Mouse (Mus musculus): ENCODE data around the gene Crtc1. TPM values are rescaled to one million over a fixed set of nuclear protein-coding genes. Genes with fewer than 3 reads are reported as not detected.

Gene Crtc1
- polyA plus RNA-seq, 1 experiment from 2014 or later: 15.4 TPM

DNA sequence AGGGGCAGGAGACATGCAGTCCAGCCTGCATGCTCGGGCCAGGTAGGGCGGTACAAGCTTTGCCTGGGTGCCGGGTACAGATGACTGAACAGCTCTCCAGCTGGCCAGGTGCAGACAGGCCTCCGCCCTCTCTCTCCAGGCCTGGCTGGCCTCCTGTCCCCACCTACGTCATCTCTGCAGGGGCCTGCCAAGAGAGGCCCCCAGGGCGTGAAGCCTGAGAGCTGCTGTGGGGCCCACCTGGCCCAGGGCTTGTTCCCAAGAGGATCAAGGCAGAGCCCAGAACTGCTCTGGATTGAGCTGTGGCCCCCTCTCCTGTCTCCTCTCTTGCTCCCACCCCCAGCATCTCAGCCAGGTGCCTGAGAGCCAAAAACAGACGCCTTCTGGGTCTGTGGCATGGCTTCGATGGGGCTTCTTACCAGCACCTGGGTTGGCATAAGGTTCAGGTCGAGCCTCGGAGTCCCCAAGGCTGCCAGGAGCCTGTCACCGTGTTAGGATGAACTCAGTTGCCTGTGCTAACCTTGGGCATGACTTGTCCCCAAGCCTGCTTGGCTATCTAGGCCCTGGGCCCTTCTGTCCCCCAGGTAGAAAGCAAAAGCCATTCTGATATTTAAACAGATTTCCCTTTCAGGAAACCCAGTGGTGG lies 32.8 kb downstream of the Crtc1 start:
- Histone ChIP-seq H3K4me3 (ENCODE audit: low read length) (no peak overlapping the region), H3K4me1 (replicated peaks; ENCODE audit: control insufficient read depth, insufficient read depth, low read length) (peaks cover 35% of the 10 kb centered on the region), H3K27me3 (ENCODE audit: control insufficient read depth, insufficient read depth, low read depth, low read length) (no peaks in the 10 kb centered on the region), H3K27ac (ENCODE audit: low read length) (peak overlapping the region; percentile 63; the same call in 1 of the 2 replicates), H3K9me3 (ENCODE audit: control insufficient read depth, low read length) (no peaks in the 10 kb centered on the region), H3K9ac (ENCODE audit: low read length) (peak overlapping the region; percentile 25; the same call in 1 of the 2 replicates), H3K36me3 (ENCODE audit: control insufficient read depth, insufficient read depth, low read length) (no peaks in the 10 kb centered on the region; the same call in 1 of the 2 replicates), H3K4me2 (ENCODE audit: low read depth, low read length) (no peak overlapping the region)
- WGBS: 59% methylated on average over 11 of the region's 11 CpGs
- ATAC-seq (ENCODE audit: low read depth): peak; percentile 69

DNA sequence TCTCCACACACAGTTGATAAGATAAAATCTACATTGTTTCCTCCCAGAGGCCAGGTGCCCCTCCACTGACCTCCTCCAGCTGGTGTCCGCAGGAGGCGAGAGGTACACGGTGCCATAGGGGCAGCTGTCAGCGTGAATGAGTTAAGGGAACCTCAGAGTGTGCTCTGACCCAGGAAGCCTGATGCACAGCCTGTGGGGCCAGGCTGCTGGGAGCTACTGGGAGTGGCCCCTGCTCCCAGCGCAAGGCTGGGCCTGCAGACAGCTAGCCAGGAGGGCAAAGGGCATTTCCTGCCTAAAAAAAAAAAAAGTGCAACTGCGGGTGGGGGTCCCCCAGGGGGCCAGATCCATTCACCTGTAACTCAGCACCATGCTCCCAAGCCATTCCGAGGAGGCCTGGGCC lies 34.2 kb downstream of the Crtc1 start:
- WGBS: 35% methylated on average over 7 of the region's 7 CpGs
- no peak overlapping the region for H3K9ac ChIP-seq (ENCODE audit: low read length)

DNA sequence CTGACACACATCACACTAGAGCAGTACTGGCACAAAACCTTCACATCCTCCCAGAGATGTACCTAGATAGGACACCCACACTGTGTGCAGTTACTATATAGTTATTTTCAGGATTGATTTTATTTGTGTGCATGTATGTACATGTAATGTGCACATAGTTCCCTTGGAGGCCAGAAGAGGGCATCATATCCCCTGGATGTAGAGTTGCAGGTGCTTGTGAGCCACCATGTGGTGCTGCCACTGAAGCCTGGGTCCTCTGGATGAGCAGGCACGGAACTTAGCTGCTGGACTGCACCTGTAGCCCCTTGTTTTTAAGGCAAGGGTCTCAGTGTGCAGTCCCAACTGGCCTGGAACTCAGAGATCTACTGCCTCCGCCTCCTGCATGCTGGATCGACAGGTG lies 35.2 kb downstream of the Crtc1 start:
- Histone ChIP-seq H3K36me3 (ENCODE audit: control insufficient read depth, insufficient read depth, low read length) (no peaks in the 10 kb centered on the region; the same call in 1 of the 2 replicates), H3K27ac (ENCODE audit: low read length) (no peak overlapping the region), H3K9ac (ENCODE audit: low read length) (no peak overlapping the region), H3K4me3 (ENCODE audit: low read length) (no peak overlapping the region), H3K4me2 (ENCODE audit: low read depth, low read length) (no peak overlapping the region), H3K9me3 (ENCODE audit: control insufficient read depth, low read length) (no peaks in the 10 kb centered on the region), H3K4me1 (replicated peaks; ENCODE audit: control insufficient read depth, insufficient read depth, low read length) (peaks cover 29% of the 10 kb centered on the region), H3K27me3 (ENCODE audit: control insufficient read depth, insufficient read depth, low read depth, low read length) (no peaks in the 10 kb centered on the region)
- 87% methylated on average over 3 of the region's 3 CpGs for WGBS
- no peak for ATAC-seq (ENCODE audit: low read depth)

More for the DNA sequence above, 34.2 kb downstream of the Crtc1 start:
- Histone ChIP-seq H3K4me1 (replicated peaks; ENCODE audit: control insufficient read depth, insufficient read depth, low read length) (peaks cover 35% of the 10 kb centered on the region), H3K27ac (ENCODE audit: low read length) (no peak overlapping the region), H3K4me3 (ENCODE audit: low read length) (no peak overlapping the region), H3K9me3 (ENCODE audit: control insufficient read depth, low read length) (no peaks in the 10 kb centered on the region), H3K27me3 (ENCODE audit: control insufficient read depth, insufficient read depth, low read depth, low read length) (no peaks in the 10 kb centered on the region), H3K4me2 (ENCODE audit: low read depth, low read length) (no peak overlapping the region), H3K36me3 (ENCODE audit: control insufficient read depth, insufficient read depth, low read length) (no peaks in the 10 kb centered on the region; the same call in 1 of the 2 replicates)
- no peak for ATAC-seq (ENCODE audit: low read depth)

- H3K9me3 ChIP-seq (ENCODE audit: control insufficient read depth, low read length): no peaks in the 10 kb centered on the region
- no peak for ATAC-seq (ENCODE audit: low read depth)
- 85% methylated on average over 16 of the region's 16 CpGs for WGBS
- no peaks in the 10 kb centered on the region for H3K4me1 ChIP-seq (replicated peaks; ENCODE audit: control insufficient read depth, insufficient read depth, low read length)
- no peak overlapping the region for H3K27ac ChIP-seq (ENCODE audit: low read length)
- H3K36me3 ChIP-seq (ENCODE audit: control insufficient read depth, insufficient read depth, low read length): no peaks in the 10 kb centered on the region; the same call in 1 of the 2 replicates
- no peak overlapping the region for H3K4me2 ChIP-seq (ENCODE audit: low read depth, low read length)
- H3K4me3 ChIP-seq (ENCODE audit: low read length): no peak overlapping the region
- H3K9ac ChIP-seq (ENCODE audit: low read length): no peak overlapping the region
- no peaks in the 10 kb centered on the region for H3K27me3 ChIP-seq (ENCODE audit: control insufficient read depth, insufficient read depth, low read depth, low read length)
These were observed 41.5 kb downstream of the Crtc1 start for GRCm38 (mm10) chr8:70397611-70398563.

DNA sequence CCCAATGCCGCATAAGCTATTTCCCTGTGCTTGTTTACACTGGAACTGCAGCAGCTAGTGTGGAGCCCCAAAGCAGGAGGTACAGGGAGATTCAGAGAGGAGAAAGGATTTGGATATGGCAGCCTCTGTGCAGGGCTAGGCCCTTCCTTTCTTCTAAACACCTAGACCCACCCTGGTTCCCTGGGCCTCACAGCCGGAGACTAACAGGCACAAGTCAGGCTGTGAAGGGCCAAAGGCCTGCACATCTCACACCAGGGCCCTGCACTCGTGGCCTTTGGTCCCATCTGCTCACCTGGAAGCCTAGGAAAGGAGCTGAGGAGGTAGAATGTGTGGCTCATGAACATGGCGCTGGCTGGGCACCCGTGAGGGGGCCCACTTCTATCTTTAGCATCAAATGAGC lies 43.2 kb downstream of the Crtc1 start:
- no peak overlapping the region for H3K9ac ChIP-seq (ENCODE audit: low read length)
- WGBS: 80% methylated on average over 5 of the region's 5 CpGs

GRCm38 (mm10) chr8:70395649-70396048 lies 43.7 kb downstream of the Crtc1 start:
- H3K36me3 ChIP-seq (ENCODE audit: control insufficient read depth, insufficient read depth, low read length): 0 out of 2 replicates have a peak, but pooled peaks cover 6% of the 10 kb centered on the region
- no peaks in the 10 kb centered on the region for H3K9me3 ChIP-seq (ENCODE audit: control insufficient read depth, low read length)
- no peak for ATAC-seq (ENCODE audit: low read depth)
- 67% methylated on average over 5 of the region's 5 CpGs for WGBS
- H3K27ac ChIP-seq (ENCODE audit: low read length): no peak overlapping the region
- no peak overlapping the region for H3K9ac ChIP-seq (ENCODE audit: low read length)
- no peaks in the 10 kb centered on the region for H3K27me3 ChIP-seq (ENCODE audit: control insufficient read depth, insufficient read depth, low read depth, low read length)
- H3K4me2 ChIP-seq (ENCODE audit: low read depth, low read length): no peak overlapping the region
- no peak overlapping the region for H3K4me3 ChIP-seq (ENCODE audit: low read length)
- no peaks in the 10 kb centered on the region for H3K4me1 ChIP-seq (replicated peaks; ENCODE audit: control insufficient read depth, insufficient read depth, low read length)

More for the DNA sequence above, 43.2 kb downstream of the Crtc1 start:
- Histone ChIP-seq H3K27ac (ENCODE audit: low read length) (no peak overlapping the region), H3K9me3 (ENCODE audit: control insufficient read depth, low read length) (no peaks in the 10 kb centered on the region), H3K4me3 (ENCODE audit: low read length) (no peak overlapping the region), H3K27me3 (ENCODE audit: control insufficient read depth, insufficient read depth, low read depth, low read length) (no peaks in the 10 kb centered on the region), H3K4me1 (replicated peaks; ENCODE audit: control insufficient read depth, insufficient read depth, low read length) (no peaks in the 10 kb centered on the region), H3K4me2 (ENCODE audit: low read depth, low read length) (no peak overlapping the region), H3K36me3 (ENCODE audit: control insufficient read depth, insufficient read depth, low read length) (0 out of 2 replicates have a peak, but pooled peaks cover 3% of the 10 kb centered on the region)
- no peak for ATAC-seq (ENCODE audit: low read depth)

DNA sequence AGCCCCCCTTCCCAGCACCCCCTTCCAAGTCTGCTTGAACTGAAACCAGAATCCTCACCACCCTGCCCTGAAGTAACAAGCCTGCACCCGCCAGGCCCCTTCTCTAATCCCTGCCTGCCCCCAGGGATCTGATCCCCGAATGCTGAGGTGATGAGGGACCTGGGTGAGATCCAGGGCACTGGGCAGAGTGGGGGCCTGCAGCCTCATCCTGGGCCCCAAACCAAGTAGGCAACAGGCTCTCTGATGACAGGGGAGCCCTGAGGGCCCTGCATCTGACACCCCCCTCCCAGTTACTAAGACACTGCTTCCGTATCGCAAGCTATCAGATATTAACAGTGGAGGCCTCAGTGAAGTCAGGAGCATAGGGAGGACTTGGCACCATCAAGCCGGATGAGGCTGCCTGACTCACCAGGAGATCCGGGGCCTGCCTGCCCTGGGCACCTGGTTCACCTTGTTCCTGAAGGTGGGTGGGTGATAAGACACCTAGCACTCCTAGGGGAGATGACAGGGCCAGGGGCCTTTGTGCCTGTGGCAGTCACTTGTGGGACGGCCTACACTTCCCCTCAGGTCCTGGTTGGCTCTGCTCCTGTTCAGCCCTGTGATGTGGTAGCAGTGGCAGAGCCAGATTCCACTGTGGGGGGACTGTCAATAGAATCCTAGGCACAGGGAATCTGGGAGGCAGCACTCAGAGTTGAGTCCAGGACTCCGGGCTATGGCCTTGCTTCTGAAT lies 44.9 kb downstream of the Crtc1 start:
- Histone ChIP-seq H3K4me2 (ENCODE audit: low read depth, low read length) (no peak overlapping the region), H3K27ac (ENCODE audit: low read length) (no peak overlapping the region), H3K4me3 (ENCODE audit: low read length) (no peak overlapping the region), H3K36me3 (ENCODE audit: control insufficient read depth, insufficient read depth, low read length) (0 out of 2 replicates have a peak, but pooled peaks cover 6% of the 10 kb centered on the region), H3K27me3 (ENCODE audit: control insufficient read depth, insufficient read depth, low read depth, low read length) (no peaks in the 10 kb centered on the region), H3K4me1 (replicated peaks; ENCODE audit: control insufficient read depth, insufficient read depth, low read length) (no peaks in the 10 kb centered on the region), H3K9me3 (ENCODE audit: control insufficient read depth, low read length) (no peaks in the 10 kb centered on the region), H3K9ac (ENCODE audit: low read length) (no peak overlapping the region)
- no peak for ATAC-seq (ENCODE audit: low read depth)
- 81% methylated on average over 8 of the region's 8 CpGs for WGBS

DNA sequence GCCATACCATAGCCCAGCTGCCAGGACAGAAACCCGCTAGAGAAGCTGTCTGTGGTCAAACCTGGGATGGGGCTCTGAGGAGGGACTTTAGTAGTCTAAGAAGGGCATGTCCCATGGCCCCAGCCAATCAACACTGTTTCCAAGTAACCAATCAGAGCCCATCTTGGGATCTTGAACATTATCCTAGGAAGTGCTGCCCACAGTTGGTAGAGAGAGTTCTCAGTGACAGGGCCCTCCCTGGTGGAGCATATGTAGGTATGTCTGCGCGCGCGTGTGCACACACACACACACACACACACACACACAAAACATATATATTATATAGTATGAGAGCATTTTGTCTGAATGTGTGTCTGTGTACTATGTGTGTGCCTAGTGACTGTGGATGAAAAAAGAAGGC lies 46.3 kb downstream of the Crtc1 start:
- no peak for ATAC-seq (ENCODE audit: low read depth)
- no peaks in the 10 kb centered on the region for H3K4me1 ChIP-seq (replicated peaks; ENCODE audit: control insufficient read depth, insufficient read depth, low read length)
- peaks cover 8% of the 10 kb centered on the region; the same call in 1 of the 2 replicates for H3K36me3 ChIP-seq (ENCODE audit: control insufficient read depth, insufficient read depth, low read length)
- no peaks in the 10 kb centered on the region for H3K9me3 ChIP-seq (ENCODE audit: control insufficient read depth, low read length)
- H3K4me3 ChIP-seq (ENCODE audit: low read length): no peak overlapping the region
- no peak overlapping the region for H3K9ac ChIP-seq (ENCODE audit: low read length)
- no peak overlapping the region for H3K27ac ChIP-seq (ENCODE audit: low read length)
- no peaks in the 10 kb centered on the region for H3K27me3 ChIP-seq (ENCODE audit: control insufficient read depth, insufficient read depth, low read depth, low read length)
- 80% methylated on average over 5 of the region's 5 CpGs for WGBS
- H3K4me2 ChIP-seq (ENCODE audit: low read depth, low read length): no peak overlapping the region

All from lung, embryonic 16.5 days (tissue).